In the genomic region with DNA sequence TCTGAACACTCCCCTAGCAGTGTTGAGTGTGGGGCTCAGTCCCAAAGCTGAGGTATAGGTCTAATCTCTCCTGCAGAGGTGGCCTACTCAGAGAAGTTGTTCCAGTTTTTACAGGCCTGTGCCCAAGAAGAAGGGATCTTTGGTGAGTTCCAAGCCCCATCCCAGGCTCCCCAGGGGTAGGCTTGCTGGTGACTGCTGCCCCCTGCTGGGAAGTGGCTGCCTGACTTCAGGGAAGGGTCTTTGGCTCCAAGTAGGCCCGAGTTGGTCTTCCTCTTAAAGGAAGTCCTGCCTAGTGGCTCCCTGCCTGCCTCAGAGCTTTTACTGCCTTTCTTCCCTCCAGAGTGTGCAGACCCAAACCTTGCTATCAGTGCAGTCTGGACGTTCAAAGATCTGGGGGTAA, we compare ENCODE assay signal across 9 mouse cellular contexts. TPM values are rescaled to one million over a fixed set of nuclear protein-coding genes. Genes with fewer than 3 reads are reported as not detected.
A peak's percentile ranks its signal among the peaks of the same experiment; 100 is the strongest.
DNase-seq lines count a peak whose midpoint lies in the region; ATAC-seq and TF ChIP-seq lines count a peak whose summit lies in the region.
"Had no signal": no experiment of that assay in that cellular context is flagged by ENCODE, and none has a peak within 500 bp of the region (broad histone marks: within the 10 kb centered on the region; RNA-seq: fewer than 3 reads in every experiment).

No protein-coding gene starts in this region.

- TF ChIP-seq CTCF in kidney, postnatal 0 days (IDR thresholded peaks at IDR 0.05; ENCODE audit: low read depth): peak; percentile 69
- TF ChIP-seq CTCF in E14TG2a.4 (conservative IDR thresholded peaks at IDR 0.05; ENCODE audit: low read length): peak; percentile 34; the same call in 1 of the 2 replicates
- peak; percentile 38; the same call in 1 of the 2 replicates for TF ChIP-seq CTCF in small intestine, adult 2 months (IDR thresholded peaks at IDR 0.05; ENCODE audit: extremely low read depth, insufficient read length, insufficient replicate concordance, low read depth, low read length)

- ATAC-seq in kidney, postnatal 0 days (replicated peaks; ENCODE audit: low FRiP score, low read depth): no peak
- no peak for ATAC-seq in midbrain, embryonic 15.5 days (replicated peaks)

- H3K27ac ChIP-seq in kidney, postnatal 0 days: no peak overlapping the region
- H3K27ac ChIP-seq in small intestine, adult 2 months (ENCODE audit: insufficient read depth, low read depth, low read length): no peak overlapping the region
- no peak overlapping the region for H3K27ac ChIP-seq in midbrain, embryonic 15.5 days
- H3K27ac ChIP-seq: embryonic facial prominence, embryonic 15.5 days; stomach, embryonic 15.5 days had no signal

- no peak overlapping the region for H3K4me3 ChIP-seq in kidney, postnatal 0 days (replicated peaks; ENCODE audit: low read depth, low read length)
- H3K4me3 ChIP-seq in E14TG2a.4 (replicated peaks; ENCODE audit: low read length): no peak overlapping the region
- H3K4me3 ChIP-seq in small intestine, adult 2 months (ENCODE audit: low read depth, low read length): no peak overlapping the region
- no peak overlapping the region for H3K4me3 ChIP-seq in midbrain, embryonic 15.5 days
- H3K4me3 ChIP-seq: embryonic facial prominence, embryonic 15.5 days; stomach, embryonic 15.5 days had no signal

- no peaks in the 10 kb centered on the region for H3K4me1 ChIP-seq in kidney, postnatal 0 days (replicated peaks; ENCODE audit: insufficient read depth, low read length)
- peaks cover 19% of the 10 kb centered on the region for H3K4me1 ChIP-seq in E14TG2a.4 (replicated peaks; ENCODE audit: low read depth, low read length)
- H3K4me1 ChIP-seq in small intestine, adult 2 months (ENCODE audit: control insufficient read depth, insufficient read depth, insufficient read length, low read length): no peaks in the 10 kb centered on the region
- H3K4me1 ChIP-seq in midbrain, embryonic 15.5 days: no peaks in the 10 kb centered on the region
- H3K4me1 ChIP-seq: embryonic facial prominence, embryonic 15.5 days; stomach, embryonic 15.5 days had no signal

- no peak overlapping the region for H3K9ac ChIP-seq in kidney, postnatal 0 days (ENCODE audit: low read depth, low read length)
- no peak overlapping the region for H3K9ac ChIP-seq in midbrain, embryonic 15.5 days
- H3K9ac ChIP-seq: embryonic facial prominence, embryonic 15.5 days; stomach, embryonic 15.5 days had no signal

- 36% methylated on average over 2 of the region's 2 CpGs for WGBS in kidney, postnatal 0 days
- WGBS in small intestine, adult 2 months: 35% methylated on average over 2 of the region's 2 CpGs
- WGBS in midbrain, embryonic 15.5 days: 41% methylated on average over 2 of the region's 2 CpGs

- peaks cover 21% of the 10 kb centered on the region for H3K36me3 ChIP-seq in kidney, postnatal 0 days (ENCODE audit: insufficient read depth, low read length)
- peaks cover 99% of the 10 kb centered on the region for H3K36me3 ChIP-seq in E14TG2a.4 (ENCODE audit: insufficient read depth, low read length)
- peaks cover 3% of the 10 kb centered on the region; the same call in 1 of the 2 replicates for H3K36me3 ChIP-seq in small intestine, adult 2 months (ENCODE audit: control insufficient read depth, insufficient read depth, low read length)
- peaks cover 13% of the 10 kb centered on the region; the same call in 1 of the 2 replicates for H3K36me3 ChIP-seq in midbrain, embryonic 15.5 days (replicated peaks)

- DNase-seq in kidney, postnatal 0 days (ENCODE audit: low spot score): no peak
- no peak for DNase-seq in kidney, adult 11 months
- DNase-seq in ZHBTc4 (ENCODE audit: low read depth, low spot score): peak; percentile 76
- peak; percentile 64 to 70 for DNase-seq in kidney, postnatal 25 days

- H3K27me3 ChIP-seq in kidney, postnatal 0 days (ENCODE audit: insufficient read depth, low read length): no peaks in the 10 kb centered on the region
- H3K27me3 ChIP-seq in E14TG2a.4 (ENCODE audit: insufficient read depth, low read length): no peaks in the 10 kb centered on the region
- H3K27me3 ChIP-seq in small intestine, adult 2 months (ENCODE audit: control insufficient read depth, insufficient read depth, low read length): no peaks in the 10 kb centered on the region
- H3K27me3 ChIP-seq in midbrain, embryonic 15.5 days (replicated peaks): no peaks in the 10 kb centered on the region
- H3K27me3 ChIP-seq: embryonic facial prominence, embryonic 15.5 days; stomach, embryonic 15.5 days had no signal

- H3K9me3 ChIP-seq in kidney, postnatal 0 days (replicated peaks; ENCODE audit: low read length): no peaks in the 10 kb centered on the region
- no peaks in the 10 kb centered on the region for H3K9me3 ChIP-seq in E14TG2a.4 (ENCODE audit: low read length)
- H3K9me3 ChIP-seq in midbrain, embryonic 15.5 days: no peaks in the 10 kb centered on the region
- H3K9me3 ChIP-seq: embryonic facial prominence, embryonic 15.5 days; stomach, embryonic 15.5 days had no signal

- H3K4me2 ChIP-seq in kidney, postnatal 0 days (ENCODE audit: low read length): no peak overlapping the region
- no peak overlapping the region for H3K4me2 ChIP-seq in midbrain, embryonic 15.5 days
- H3K4me2 ChIP-seq: embryonic facial prominence, embryonic 15.5 days; stomach, embryonic 15.5 days had no signal

- no peak for TF ChIP-seq POLR2A in small intestine, adult 2 months (IDR thresholded peaks at IDR 0.05; ENCODE audit: low read depth, low read length)

RNA-seq across cellular contexts. Expression of a gene that starts 9.2 kb away (rescaled TPM):
- 61.3 and 62.2 TPM in 2 replicates for polyA plus RNA-seq in kidney, postnatal 0 days (2015; fragmentation: Nextera tagmentation; extraction: Ambion mirVana)
- 3.6 and 8.2 TPM in 2 replicates for polyA plus RNA-seq in small intestine, adult 2 months (2012; rRNA removed)
- 31.8 and 35.8 TPM in 2 replicates for polyA plus RNA-seq in midbrain, embryonic 15.5 days (2015; fragmentation: Nextera tagmentation; extraction: Ambion mirVana)

RNA-seq across cellular contexts. Expression of a gene that starts 10.1 kb away (rescaled TPM):
- polyA plus RNA-seq in kidney, postnatal 0 days (2015; fragmentation: Nextera tagmentation; extraction: Ambion mirVana): 0.10 and 0.12 TPM in 2 replicates
- 0.05 TPM in 1 of 2 replicates, not detected in the other for polyA plus RNA-seq in small intestine, adult 2 months (2012; rRNA removed)
- 0.21 and 0.24 TPM in 2 replicates for polyA plus RNA-seq in midbrain, embryonic 15.5 days (2015; fragmentation: Nextera tagmentation; extraction: Ambion mirVana)

Comparison
In these comparisons a context has a peak if more than half of its experiments do, and no peak if none do; other contexts are left out.
1. DNase-seq: peak in ZHBTc4 (single experiment) and kidney, postnatal 25 days (2 of 2); none in kidney, postnatal 0 days (single experiment) and kidney, adult 11 months (single experiment).
2. Peak in every context shown above with its lines, with median percentiles within 50 percentile points of each other: CTCF ChIP-seq.